Mouse (Mus musculus) heart, embryonic 14.5 days (tissue): ENCODE results near the gene St8sia6. TPM values are rescaled to one million over a fixed set of nuclear protein-coding genes. Genes with fewer than 3 reads are reported as not detected.

Experiments used
- ATAC-seq: fragments of 200-750 bp; cut with Nextera tagmentation; 2 replicates; pipeline ENCODE4 v1.8.0; 2017; ENCODE audit warnings: low read depth, moderate TSS enrichment; ENCODE audit not compliant: insufficient number of reproducible peaks, insufficient read depth, low FRiP score
- H3K27ac ChIP-seq, 2 experiments: fragments of 200-500 bp in 1 of 2; fragments of 300-500 bp in 1 of 2; sonication (generic) in 1 of 2; replicated peaks in 1 of 2; 2 replicates each; pipeline ENCODE4 v1.5.1; 2012 to 2014; ENCODE audit warnings: low read depth in 2 of 2, low read length in 2 of 2, control low read depth in 1 of 2, mild to moderate bottlenecking in 1 of 2, mixed read lengths in 1 of 2; ENCODE audit not compliant: control insufficient read depth in 1 of 2, insufficient read depth in 1 of 2
- H3K27me3 ChIP-seq: fragments of 300-500 bp; sonication (generic); 2 replicates; pipeline ENCODE4 v1.6.1; 2014; ENCODE audit warnings: mild to moderate bottlenecking, low read length, control low read depth; ENCODE audit not compliant: control insufficient read depth, insufficient read depth
- H3K36me3 ChIP-seq: fragments of 300-500 bp; sonication (generic); 2 replicates; pipeline ENCODE4 v1.6.1; 2014; ENCODE audit warnings: mild to moderate bottlenecking, control low read depth, low read length, mixed read lengths; ENCODE audit not compliant: control insufficient read depth, insufficient read depth
- H3K4me1 ChIP-seq, 2 experiments: fragments of 200-500 bp in 1 of 2; fragments of 300-500 bp in 1 of 2; sonication (generic) in 1 of 2; 2 replicates each; pipeline ENCODE4 v1.6.1; 2012 to 2014; ENCODE audit warnings: low read length in 2 of 2, control low read depth in 1 of 2, mixed read lengths in 1 of 2; ENCODE audit not compliant: control insufficient read depth in 2 of 2, insufficient read depth in 2 of 2
- H3K4me2 ChIP-seq: fragments of 300-500 bp; sonication (generic); 2 replicates; pipeline ENCODE4 v1.6.1; 2014; ENCODE audit warnings: mild to moderate bottlenecking, low read length
- H3K4me3 ChIP-seq, 2 experiments: fragments of 200-500 bp in 1 of 2; fragments of 300-500 bp in 1 of 2; sonication (generic) in 1 of 2; 2 replicates each; pipeline ENCODE4 v1.5.1; 2012 to 2014; ENCODE audit warnings: low read length in 2 of 2, mild to moderate bottlenecking in 2 of 2, control low read depth in 1 of 2, low read depth in 1 of 2, moderate library complexity in 1 of 2; ENCODE audit not compliant: control insufficient read depth in 1 of 2, insufficient read depth in 1 of 2
- H3K9ac ChIP-seq: fragments of 300-500 bp; sonication (generic); 2 replicates; pipeline ENCODE4 v1.6.1; 2014; ENCODE audit warnings: mild to moderate bottlenecking, low read length
- H3K9me3 ChIP-seq: fragments of 300-500 bp; sonication (generic); 2 replicates; pipeline ENCODE4 v1.6.1; 2016; ENCODE audit warnings: low read length, control low read depth; ENCODE audit not compliant: control insufficient read depth
- WGBS: fragments of 180-500 bp; shearing (Covaris S2); extraction: QIAGEN DNeasy Blood & Tissue Kit; methylation state at CpG from one replicate; pipeline ENCODE4 v1.1.7; 2014; 5-methylcytosine and 5-hydroxymethylcytosine counted together
- polyA plus RNA-seq: library from polyadenylated mRNA; unstranded; fragments of >200 nt; fragmentation: Nextera tagmentation; extraction: Ambion mirVana; gene quantifications from 2 replicates; pipeline ENCODE4 v1.2.1, GENCODE M21; 2014

Gene St8sia6
- polyA plus RNA-seq, 1 experiment from 2014 or later = 0.65 TPM

DNA sequence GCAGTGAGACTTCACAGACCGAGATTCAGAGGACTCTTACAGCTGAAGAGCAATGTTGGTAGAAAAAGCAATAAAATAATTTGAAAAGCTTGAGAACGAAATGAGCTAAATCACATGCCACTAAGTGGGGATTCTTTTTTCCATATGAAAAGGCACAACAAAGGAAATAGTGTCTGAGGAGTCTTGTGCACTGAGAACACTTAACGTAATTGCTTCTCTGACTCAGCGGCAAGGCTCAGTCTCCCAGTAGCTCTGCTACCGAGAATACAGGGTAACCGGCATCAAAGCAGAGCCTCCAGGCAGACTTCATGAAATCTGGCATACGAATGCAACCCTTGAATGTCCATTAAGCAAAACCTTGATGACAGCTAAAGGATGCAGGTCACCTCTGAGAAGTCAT is 55.2 kb downstream of the St8sia6 start:
- Histone ChIP-seq H3K4me1 (no peaks in the 10 kb centered on the region), H3K9ac (no peak overlapping the region), H3K36me3 (no peaks in the 10 kb centered on the region), H3K4me2 (no peak overlapping the region), H3K9me3 (no peaks in the 10 kb centered on the region), H3K27me3 (no peaks in the 10 kb centered on the region), H3K27ac (no peak overlapping the region), H3K4me3 (no peak overlapping the region)
- ATAC-seq = no peak
- WGBS = 74% methylated on average over 7 of the region's 7 CpGs

DNA sequence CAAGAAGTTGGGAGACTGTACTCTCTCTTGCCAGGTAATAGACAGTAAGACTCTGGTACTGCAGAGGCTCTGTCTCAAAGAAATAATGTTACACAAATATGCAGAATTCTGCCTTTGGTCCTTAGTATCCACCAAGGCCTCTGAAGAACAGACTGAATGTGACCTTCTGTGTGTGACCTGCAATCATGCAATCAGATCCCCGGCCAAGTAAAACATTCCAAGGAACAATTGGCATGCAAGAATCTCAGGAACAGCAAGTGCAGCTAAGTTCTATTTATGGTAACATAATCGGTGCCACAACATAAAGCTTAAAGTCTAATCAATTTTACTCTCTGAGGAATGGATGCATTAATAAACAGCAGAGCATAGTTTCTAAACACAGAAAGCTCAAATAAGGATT is 66.0 kb downstream of the St8sia6 start:
- H3K9me3 ChIP-seq = peaks cover 5% of the 10 kb centered on the region; the same call in 1 of the 2 replicates
- no peak overlapping the region for H3K9ac ChIP-seq
- ATAC-seq = no peak
- no peak overlapping the region for H3K27ac ChIP-seq
- H3K36me3 ChIP-seq = no peaks in the 10 kb centered on the region
- 21% methylated on average over 2 of the region's 2 CpGs for WGBS
- H3K4me1 ChIP-seq = no peaks in the 10 kb centered on the region
- H3K4me2 ChIP-seq = no peak overlapping the region
- H3K4me3 ChIP-seq = no peak overlapping the region
- no peaks in the 10 kb centered on the region for H3K27me3 ChIP-seq

DNA sequence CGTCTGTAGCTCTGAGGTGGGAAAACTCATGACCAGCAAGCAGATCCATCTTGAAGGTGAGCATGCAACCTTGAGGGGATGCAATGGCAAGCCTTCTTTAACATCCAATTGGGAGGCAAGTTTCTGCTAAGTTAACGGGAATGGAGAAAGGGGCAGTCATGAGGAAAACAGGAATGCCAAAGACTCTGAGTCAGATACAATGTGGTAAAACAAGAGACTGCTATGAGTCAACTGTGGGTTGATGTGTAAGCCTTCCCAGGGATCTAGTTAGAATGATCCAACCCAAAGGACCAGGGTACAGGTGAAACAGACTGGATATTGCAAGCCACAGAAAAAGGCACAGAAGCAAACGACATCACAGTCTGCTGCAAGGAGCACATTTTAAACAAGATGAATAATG is 68.3 kb downstream of the St8sia6 start:
- WGBS = 65% methylated on average over 3 of the region's 3 CpGs

DNA sequence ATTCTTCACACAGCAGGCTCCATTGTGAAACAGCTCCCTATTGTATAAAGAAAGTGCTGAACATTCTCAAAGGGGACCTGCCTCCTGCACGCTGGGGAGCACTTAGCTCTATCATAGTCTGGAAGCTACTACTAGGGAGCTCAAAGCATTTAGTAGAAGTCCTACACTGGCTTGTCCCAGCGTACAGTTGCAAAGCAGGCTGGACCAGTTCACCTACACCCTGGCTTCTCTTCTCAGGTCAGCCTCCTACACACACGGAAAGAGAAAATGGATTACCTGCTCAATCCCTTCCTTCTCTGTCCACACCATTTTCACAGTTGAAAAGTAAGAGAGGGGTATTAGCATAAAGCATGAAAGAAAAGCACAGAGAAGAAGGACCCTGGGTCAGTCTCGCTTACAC is 71.6 kb downstream of the St8sia6 start:
- H3K4me2 ChIP-seq = no peak overlapping the region
- H3K36me3 ChIP-seq = no peaks in the 10 kb centered on the region
- no peaks in the 10 kb centered on the region for H3K4me1 ChIP-seq
- H3K4me3 ChIP-seq = no peak overlapping the region
- no peaks in the 10 kb centered on the region for H3K9me3 ChIP-seq
- no peak for ATAC-seq
- no peak overlapping the region for H3K27ac ChIP-seq
- no peak overlapping the region for H3K9ac ChIP-seq
- WGBS = 69% methylated on average over 4 of the region's 4 CpGs
- no peaks in the 10 kb centered on the region for H3K27me3 ChIP-seq

More for the DNA sequence above, 68.3 kb downstream of the St8sia6 start:
- ATAC-seq = no peak
- H3K9ac ChIP-seq = no peak overlapping the region
- H3K27ac ChIP-seq = no peak overlapping the region
- no peaks in the 10 kb centered on the region for H3K4me1 ChIP-seq
- H3K4me3 ChIP-seq = no peak overlapping the region
- H3K27me3 ChIP-seq = no peaks in the 10 kb centered on the region
- H3K9me3 ChIP-seq = peaks cover 5% of the 10 kb centered on the region; the same call in 1 of the 2 replicates
- H3K4me2 ChIP-seq = no peak overlapping the region
- no peaks in the 10 kb centered on the region for H3K36me3 ChIP-seq

DNA sequence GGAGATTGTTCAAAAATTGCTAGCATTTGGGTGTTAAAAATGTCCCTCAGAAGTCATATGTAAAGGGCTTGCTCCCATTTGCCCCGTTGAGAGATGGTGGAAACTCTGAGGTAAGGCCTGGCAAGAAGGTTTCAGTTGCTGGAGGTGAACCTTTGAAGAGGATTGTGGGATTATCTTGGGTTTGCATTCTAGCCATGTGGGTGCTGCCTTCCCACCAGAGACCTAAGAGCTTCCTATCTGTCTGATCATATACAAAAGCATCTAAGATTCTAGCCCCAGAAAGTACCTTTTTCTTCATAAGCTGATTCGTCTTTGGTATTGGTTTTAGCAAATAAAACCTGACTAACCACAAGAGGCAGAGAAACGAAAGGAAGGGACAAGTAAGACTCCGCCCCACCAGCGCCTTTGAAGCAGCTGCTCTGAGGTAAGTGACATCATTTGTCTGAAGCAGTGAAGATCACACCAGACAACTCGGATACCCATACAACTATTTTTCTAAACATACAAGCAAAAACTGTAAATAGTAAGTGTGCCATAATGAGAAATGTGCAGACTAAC is 75.2 kb downstream of the St8sia6 start:
- Histone ChIP-seq H3K27me3 (no peaks in the 10 kb centered on the region), H3K9ac (no peak overlapping the region), H3K27ac (no peak overlapping the region), H3K36me3 (no peaks in the 10 kb centered on the region), H3K9me3 (no peaks in the 10 kb centered on the region), H3K4me2 (no peak overlapping the region), H3K4me1 (no peaks in the 10 kb centered on the region), H3K4me3 (no peak overlapping the region)
- 75% methylated on average over 6 of the region's 6 CpGs for WGBS
- no peak for ATAC-seq

DNA sequence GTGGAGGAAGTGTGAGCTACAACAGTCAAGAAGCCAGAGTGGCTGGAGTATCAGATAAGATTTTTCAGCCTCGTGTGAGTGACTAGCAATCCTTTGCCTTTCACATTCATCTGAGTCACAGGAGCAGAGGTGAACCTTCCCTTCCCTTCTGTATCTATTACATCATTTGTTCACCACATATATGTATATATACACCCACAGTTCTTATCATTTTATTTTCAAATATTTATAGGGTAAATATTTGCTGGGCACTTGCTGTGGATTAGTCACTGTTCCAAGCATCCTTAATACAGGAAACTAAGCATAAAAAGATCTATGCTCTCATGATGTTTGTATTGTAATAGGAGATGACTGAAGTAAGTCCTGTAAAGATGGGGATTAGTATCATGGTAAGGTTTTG is 85.1 kb downstream of the St8sia6 start:
- H3K9me3 ChIP-seq = no peaks in the 10 kb centered on the region
- no peaks in the 10 kb centered on the region for H3K27me3 ChIP-seq
- no peak overlapping the region for H3K27ac ChIP-seq
- no peak overlapping the region for H3K4me2 ChIP-seq
- no peak for ATAC-seq
- no peak overlapping the region for H3K4me3 ChIP-seq
- 24% methylated on average over 1 of the region's 1 CpGs for WGBS
- no peaks in the 10 kb centered on the region for H3K4me1 ChIP-seq
- H3K9ac ChIP-seq = no peak overlapping the region
- no peaks in the 10 kb centered on the region for H3K36me3 ChIP-seq

DNA sequence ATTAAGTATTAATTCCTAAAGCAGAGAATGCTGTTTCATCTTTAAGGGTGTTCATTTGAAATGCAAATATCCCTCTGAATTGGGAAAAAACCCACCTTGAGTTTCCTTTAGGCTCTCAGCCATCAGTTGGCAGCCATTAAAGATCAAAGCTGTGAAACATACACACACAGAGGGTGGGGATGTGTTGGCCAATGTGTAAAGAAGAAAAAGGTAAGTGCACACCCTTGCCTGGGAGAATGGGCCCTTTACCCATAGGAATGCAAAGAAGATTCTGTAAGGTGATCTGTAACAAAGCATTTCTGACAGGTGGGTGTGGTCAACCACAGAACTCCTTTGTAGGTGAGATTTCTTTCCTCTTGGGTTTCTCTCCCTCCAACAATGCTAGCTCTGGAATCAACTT is 96.3 kb downstream of the St8sia6 start:
- Histone ChIP-seq H3K9ac (no peak overlapping the region), H3K27ac (no peak overlapping the region), H3K36me3 (no peaks in the 10 kb centered on the region), H3K27me3 (no peaks in the 10 kb centered on the region), H3K4me3 (no peak overlapping the region), H3K4me2 (no peak overlapping the region), H3K9me3 (no peaks in the 10 kb centered on the region), H3K4me1 (no peaks in the 10 kb centered on the region)
- ATAC-seq = no peak

DNA sequence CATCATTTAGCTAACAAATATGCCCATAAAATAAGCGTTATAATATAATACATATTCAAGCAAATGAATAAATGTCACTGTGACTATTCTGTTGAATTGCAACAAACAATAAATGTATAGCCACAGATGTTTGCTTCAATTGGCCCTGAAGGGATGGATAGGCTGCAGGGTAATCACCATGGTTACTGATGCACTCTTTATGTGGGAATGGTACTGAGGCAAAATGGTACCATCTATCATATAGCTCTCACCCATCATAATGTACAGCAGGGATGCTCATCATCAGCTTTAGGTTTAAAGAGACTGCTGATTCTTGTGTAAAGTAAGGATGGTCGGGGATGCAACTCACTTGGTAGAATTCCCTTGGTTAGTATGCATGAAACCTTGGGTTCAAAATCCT is 99.4 kb downstream of the St8sia6 start:
- Histone ChIP-seq H3K27me3 (no peaks in the 10 kb centered on the region), H3K4me2 (no peak overlapping the region), H3K27ac (no peak overlapping the region), H3K9ac (no peak overlapping the region), H3K4me1 (no peaks in the 10 kb centered on the region), H3K4me3 (no peak overlapping the region), H3K9me3 (no peaks in the 10 kb centered on the region), H3K36me3 (no peaks in the 10 kb centered on the region)
- no peak for ATAC-seq
- 55% methylated on average over 2 of the region's 2 CpGs for WGBS
